Mouse (Mus musculus) monocyte, adult 2 months (primary cell): ENCODE data around the gene Mief2.

Experiments
- DNase-seq, 2 experiments: peaks; one replicate each; pipeline ENCODE4 v3.0.0; 2022; ENCODE audit warnings: low spot score in 2 of 2, low read depth in 1 of 2

Mief2 gene

GRCm38 (mm10) chr11:60719263-60719662 lies 8.9 kb upstream of the Mief2 start:
- DNase-seq, result no peak

- peak; percentile 31 to 71 for DNase-seq
Observed at GRCm38 (mm10) chr11:60726601-60727391, 1.4 kb upstream of the Mief2 start, which contains the start of gene Flii. Flii (minus strand) TSS chr11:60727263.

- no peak for DNase-seq
Observed at GRCm38 (mm10) chr11:60727392-60728140, 632 bp upstream of the Mief2 start.

DNA sequence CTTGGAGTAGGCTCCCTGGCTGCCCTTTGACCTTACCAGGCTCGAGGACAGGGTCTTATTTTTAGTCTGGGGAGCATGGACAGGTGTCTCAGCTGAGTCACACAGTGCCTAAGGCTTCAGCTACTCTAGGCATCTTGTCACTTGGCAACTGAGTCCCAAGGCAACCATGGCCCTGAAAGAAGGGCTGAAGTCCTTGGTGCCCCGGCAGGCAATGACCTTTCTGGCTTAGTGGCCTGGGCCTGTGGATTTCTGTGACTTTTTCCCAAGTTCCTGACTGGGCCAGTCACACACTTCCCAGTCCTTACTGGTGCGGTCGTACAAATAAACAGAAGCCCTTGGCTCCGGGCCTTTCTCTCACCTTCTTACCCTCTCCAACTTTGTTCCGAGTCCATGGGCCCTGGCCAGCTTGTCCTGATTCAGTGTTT lies 1.0 kb downstream of the Mief2 start:
- DNase-seq, result no peak

DNA sequence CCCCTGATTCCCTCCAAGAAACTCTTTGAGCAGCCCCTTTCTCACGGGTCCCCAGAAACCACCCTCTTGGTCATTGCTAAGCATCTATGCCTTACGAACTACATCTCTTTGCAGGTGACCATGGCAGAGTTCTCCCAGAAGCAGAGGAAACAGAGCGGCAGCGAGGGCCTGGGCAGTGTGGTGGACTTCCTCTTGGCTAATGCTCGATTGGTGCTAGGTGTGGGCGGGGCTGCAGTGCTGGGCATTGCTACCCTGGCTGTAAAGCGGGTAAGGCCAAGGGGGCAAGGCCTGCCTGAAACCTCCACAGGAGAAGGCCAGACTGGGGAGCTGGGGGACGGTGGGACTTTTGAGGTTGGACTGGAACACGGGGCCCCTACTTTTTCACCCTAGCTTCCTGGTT lies 2.0 kb downstream of the Mief2 start:
- DNase-seq, result no peak

DNA sequence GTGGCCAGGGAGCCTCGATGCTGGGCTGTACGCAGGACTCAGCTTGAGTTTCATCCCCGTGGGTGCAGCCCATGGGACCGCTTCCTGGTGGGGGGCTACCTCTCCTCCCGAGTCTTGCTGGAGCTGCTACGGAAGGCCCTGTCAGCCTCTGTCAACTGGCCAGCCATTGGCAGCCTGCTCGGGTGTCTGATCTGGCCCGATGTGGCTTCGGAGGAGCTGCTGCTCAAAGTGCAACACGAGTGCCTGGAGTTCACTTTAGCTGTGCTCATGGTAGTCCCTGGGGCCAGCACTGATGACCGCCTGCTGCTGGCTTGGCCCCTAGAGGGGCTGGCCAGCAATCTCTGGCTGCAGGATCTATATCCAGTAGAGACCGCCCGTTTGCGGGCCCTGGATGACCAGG lies 3.1 kb downstream of the Mief2 start:
- DNase-seq, result no peak

DNA sequence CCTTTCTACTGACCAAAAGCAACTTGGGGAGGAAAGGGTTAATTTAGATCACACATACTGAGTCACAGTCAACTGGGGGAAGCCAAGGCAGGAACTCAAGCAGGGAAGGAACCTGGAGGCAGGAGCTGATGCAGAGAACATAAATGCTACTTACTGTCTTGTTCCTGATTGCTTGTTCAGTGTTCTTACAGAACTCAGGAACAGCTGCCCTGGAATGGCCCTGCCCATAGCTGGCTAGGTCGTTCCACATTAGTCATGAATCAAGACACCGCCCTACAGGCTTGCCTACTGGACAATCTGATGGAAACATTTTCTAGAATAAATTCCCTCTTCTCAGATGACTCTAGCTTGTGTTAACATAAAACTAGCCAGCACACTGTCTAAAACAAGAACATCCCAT lies 6.0 kb downstream of the Mief2 start:
- DNase-seq, result no peak

- no peak for DNase-seq
Observed at GRCm38 (mm10) chr11:60735191-60735590, 7.0 kb downstream of the Mief2 start.

DNA sequence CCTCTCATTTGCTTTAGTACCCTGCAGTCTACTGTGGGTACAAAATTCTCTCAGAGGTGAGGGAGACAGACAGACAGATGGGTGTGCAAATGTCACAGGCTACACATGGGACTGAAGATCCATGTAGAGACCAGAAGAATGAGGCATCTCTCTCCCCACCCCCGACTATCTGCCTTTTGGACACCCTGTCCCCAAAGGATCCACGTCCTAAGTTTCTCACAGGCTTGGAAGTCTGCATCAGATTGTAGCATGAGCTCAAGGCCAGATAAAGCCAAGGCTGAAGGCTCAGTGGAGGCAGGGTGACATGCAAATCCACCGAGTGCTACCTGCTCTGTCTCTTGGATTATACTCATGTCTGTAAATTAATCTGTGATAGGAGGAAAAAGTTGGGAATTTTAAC lies 8.3 kb downstream of the Mief2 start:
- DNase-seq, result no peak

- no peak for DNase-seq
Observed at GRCm38 (mm10) chr11:60737450-60737849, 9.3 kb downstream of the Mief2 start.

GRCm38 (mm10) chr11:60740321-60740720 lies 12.1 kb downstream of the Mief2 start:
- DNase-seq, result no peak

GRCm38 (mm10) chr11:60755570-60755969 lies 27.4 kb downstream of the Mief2 start:
- DNase-seq, result no peak

GRCm38 (mm10) chr11:60761681-60762080 lies 33.5 kb downstream of the Mief2 start:
- no peak for DNase-seq

DNA sequence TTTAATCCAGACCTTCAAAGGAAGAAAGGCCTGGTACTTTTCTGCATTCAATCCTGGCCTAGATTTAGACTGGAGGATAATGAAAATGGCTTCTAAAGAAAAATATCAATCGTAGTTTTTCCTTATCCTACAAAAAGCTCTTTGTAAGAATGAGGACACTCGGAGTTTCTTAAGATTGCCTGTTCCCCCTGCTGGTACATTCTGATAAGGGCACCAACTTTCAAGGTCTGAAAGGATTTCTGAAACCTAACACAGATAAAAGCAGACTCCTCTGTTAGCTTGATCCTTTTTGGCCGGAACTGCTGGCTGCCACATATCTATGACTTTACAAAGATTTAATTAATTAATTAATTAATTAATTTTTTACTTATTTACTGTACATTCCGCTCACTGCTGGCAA lies 38.8 kb downstream of the Mief2 start:
- DNase-seq, result no peak

- DNase-seq, result peak; percentile 16 to 35
Observed at GRCm38 (mm10) chr11:60769322-60769721, 41.1 kb downstream of the Mief2 start.

DNA sequence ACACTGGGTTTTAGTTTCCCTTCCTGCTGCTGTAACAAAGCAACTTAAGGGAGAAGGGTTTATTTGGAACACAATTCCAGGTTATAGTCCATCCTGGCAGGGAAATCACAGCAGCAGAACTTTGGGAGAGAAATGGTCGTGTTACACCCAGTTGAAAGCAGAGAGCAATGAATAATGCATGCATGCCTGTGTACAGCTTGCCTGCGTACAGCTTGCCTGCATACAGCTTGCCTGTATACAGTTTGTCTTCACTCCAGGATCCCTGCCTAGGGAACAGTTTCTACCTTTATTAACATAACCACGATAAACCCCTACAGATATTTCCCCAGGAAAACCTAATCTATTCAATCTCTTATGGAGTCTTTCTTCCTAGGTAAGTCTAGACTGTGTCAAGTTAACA lies 42.6 kb downstream of the Mief2 start:
- DNase-seq, result no peak

DNA sequence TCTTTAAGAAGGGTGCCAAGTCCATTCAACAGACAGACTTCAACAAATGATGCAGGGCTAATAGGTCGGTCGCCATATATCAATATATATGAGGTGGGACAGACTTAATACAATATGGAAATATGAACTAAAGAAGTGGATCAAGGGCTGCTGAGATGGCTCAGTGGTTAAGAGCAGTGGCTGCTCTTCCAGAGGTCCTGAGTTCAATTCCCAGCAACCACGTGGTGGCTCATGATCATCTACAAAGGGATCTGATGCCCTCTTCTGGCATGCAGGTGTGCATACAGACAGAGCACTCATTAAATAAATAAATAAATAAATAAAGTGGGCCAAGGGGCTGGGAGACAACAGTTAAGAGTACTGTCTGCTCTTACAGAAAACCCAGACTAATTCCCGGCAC lies 44.0 kb downstream of the Mief2 start:
- DNase-seq, result no peak

DNA sequence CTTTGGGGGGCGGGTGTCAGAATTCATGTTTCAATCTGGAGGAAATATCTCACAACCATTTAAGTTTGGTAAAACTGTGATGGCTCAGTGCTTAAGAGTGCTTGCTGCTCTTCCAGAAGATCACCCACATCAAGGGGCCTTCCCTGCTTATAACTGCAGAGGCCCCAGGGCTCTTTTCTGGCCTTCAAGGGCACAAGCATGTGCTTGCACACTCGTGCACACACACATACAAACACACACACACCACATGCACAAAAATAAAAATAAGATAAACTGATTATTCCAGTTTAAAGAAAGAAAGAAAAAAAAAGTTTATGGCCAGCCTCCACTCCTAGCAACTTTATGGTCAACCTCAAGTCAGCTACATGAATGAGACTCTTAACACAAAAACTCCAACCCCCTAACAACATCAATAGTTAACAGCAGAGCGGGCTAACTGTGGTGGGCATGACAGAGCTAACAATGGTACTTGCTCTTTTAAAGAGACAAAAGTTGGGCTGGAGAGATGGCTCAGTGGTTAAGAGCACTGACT lies 46.0 kb downstream of the Mief2 start:
- DNase-seq, result no peak

DNA sequence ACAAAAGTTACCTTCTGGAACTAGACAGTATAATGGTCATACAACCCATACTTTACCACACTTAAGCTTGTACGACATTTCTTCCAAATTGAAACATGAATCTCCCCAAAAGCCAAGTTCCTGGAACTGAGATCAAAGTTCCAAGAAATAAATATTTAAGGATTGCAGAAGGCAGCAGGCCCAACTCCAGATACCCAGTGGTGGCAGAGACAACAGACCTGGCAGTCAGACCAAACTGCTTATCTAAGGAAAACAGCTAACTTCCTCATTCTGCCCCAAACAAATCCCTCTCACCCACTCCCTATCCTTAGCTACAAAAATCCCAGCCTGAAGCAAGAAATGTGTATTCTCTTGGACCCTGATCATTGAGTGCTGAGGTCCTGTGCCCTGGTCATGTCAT lies 46.6 kb downstream of the Mief2 start:
- no peak for DNase-seq

DNA sequence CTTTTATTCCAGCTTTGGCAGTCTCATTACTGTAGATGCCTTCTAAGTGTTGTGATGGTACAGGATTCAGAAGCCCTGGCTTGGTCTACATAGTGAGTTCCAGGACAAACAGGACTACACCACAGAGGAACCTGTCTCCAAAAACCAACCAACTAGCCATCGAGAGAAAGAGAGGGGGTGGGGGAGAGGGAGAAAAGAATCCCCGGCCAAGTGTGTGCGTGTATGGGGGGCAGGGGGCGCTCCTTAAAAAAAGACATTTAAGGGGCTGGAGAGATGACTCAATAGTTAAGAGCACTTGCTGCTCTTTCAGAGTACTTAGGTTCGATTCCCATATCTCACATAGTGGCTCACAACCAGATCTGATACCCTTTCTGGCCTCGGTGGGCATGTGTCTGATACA lies 47.4 kb downstream of the Mief2 start:
- DNase-seq, result no peak

DNA sequence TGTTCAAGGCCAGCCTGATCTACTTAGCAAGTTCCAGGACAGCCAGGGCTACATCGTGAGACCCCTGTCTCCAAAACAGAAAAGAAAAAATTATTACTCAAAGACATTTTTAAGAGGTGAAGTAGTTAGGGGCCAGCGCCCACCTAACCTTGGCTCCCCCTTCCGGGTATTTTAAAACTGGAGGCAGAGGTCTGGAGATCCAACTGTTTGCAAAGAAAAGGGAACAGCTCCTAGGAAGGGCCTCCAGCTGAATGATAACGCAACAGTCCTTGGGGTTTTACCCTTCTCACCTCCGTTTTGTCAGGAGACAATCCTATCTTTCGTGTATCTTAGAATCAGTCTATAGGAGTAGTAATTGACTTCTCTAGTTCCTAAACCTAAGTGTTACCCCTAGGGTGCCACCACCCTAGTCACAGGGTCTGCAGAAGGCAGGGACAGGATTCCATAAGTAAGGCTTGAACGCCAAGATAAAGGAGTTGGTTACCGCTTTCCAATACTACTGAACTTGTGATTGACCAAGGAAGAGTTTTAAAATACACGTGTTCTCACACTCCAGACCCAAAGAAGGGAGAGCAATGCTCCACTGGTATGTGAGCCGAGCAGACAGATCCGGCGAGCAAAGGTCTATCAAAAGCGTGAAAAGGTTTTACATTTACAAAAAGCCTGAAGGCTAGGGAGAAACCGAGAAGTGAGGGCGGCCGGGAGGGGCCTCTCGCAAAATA lies 48.1 kb downstream of the Mief2 start:
- no peak for DNase-seq
